Mouse (Mus musculus) MEL (cell line): Measurements from ENCODE around the gene Pdcd11.

Experiments
- CHD1 ChIP-seq: IDR thresholded peaks from 2 replicates; pipeline ENCODE4 v1.6.1; 2012; ENCODE audit warnings: low read depth, mild to moderate bottlenecking, inconsistent platforms, low read length, improper control_type of control experiment
- NELFE ChIP-seq: IDR thresholded peaks from 2 replicates; pipeline ENCODE4 v1.6.1; 2011; ENCODE audit warnings: low read depth, low read length, improper control_type of control experiment
- POLR2A ChIP-seq, 2 experiments: IDR thresholded peaks; 2 replicates each; pipeline ENCODE4 v1.6.1; 2011 to 2012; ENCODE audit warnings: low read length in 2 of 2, mild to moderate bottlenecking in 2 of 2, control low read depth in 1 of 2, improper control_type of control experiment in 1 of 2, low read depth in 1 of 2, moderate library complexity in 1 of 2; ENCODE audit not compliant: control insufficient read depth in 1 of 2, insufficient read depth in 1 of 2, poor library complexity in 1 of 2
- TBP ChIP-seq: IDR thresholded peaks from 2 replicates; pipeline ENCODE4 v1.8.0; 2011; ENCODE audit warnings: low read depth, low read length, improper control_type of control experiment

GRCm38 (mm10) chr19:47149854-47150253 is 59.3 kb downstream of the Pdcd11 start:
- no peak for TF ChIP-seq CHD1
- TF ChIP-seq POLR2A (IDR thresholded peaks at IDR 0.05; ENCODE audit: control insufficient read depth in 1 of 2, insufficient read depth in 1 of 2, low read depth in 1 of 2, low read length in 2 of 2, poor library complexity in 1 of 2) = no peak
- TF ChIP-seq NELFE = no peak
- TF ChIP-seq TBP = no peak
